Mouse (Mus musculus): ENCODE data around the gene Pitpnm3. TPM values are rescaled to one million over a fixed set of nuclear protein-coding genes. Genes with fewer than 3 reads are reported as not detected.

The Pitpnm3 gene
- polyA plus RNA-seq, 1 experiment from 2014 or later: 0.05 TPM

- Histone ChIP-seq H3K4me1 (peaks cover 10% of the 10 kb centered on the region), H3K27me3 (peaks cover 30% of the 10 kb centered on the region; the same call in 1 of the 2 replicates), H3K4me3 (replicated peaks) (no peak overlapping the region), H3K27ac (no peak overlapping the region), H3K36me3 (no peaks in the 10 kb centered on the region), H3K9me3 (replicated peaks) (no peaks in the 10 kb centered on the region), H3K4me2 (no peak overlapping the region), H3K9ac (no peak overlapping the region)
- no peak for ATAC-seq (replicated peaks; ENCODE audit: low FRiP score)
- WGBS: 46% methylated on average over 5 of the region's 5 CpGs
Measured at GRCm38 (mm10) chr11:72010367-72010766, 125.2 kb downstream of the Pitpnm3 start.

- Histone ChIP-seq H3K36me3 (no peaks in the 10 kb centered on the region), H3K4me3 (replicated peaks) (no peak overlapping the region), H3K27me3 (peaks cover 31% of the 10 kb centered on the region), H3K27ac (no peak overlapping the region), H3K4me2 (no peak overlapping the region), H3K9ac (no peak overlapping the region), H3K9me3 (replicated peaks) (no peaks in the 10 kb centered on the region), H3K4me1 (peaks cover 10% of the 10 kb centered on the region)
- WGBS: 90% methylated on average over 6 of the region's 6 CpGs
- no peak for ATAC-seq (replicated peaks; ENCODE audit: low FRiP score)
Measured at GRCm38 (mm10) chr11:72005547-72005946, 130.0 kb downstream of the Pitpnm3 start.

- Histone ChIP-seq H3K9ac (no peak overlapping the region), H3K4me1 (peaks cover 10% of the 10 kb centered on the region), H3K27ac (no peak overlapping the region), H3K9me3 (replicated peaks) (no peaks in the 10 kb centered on the region), H3K4me3 (replicated peaks) (no peak overlapping the region), H3K36me3 (no peaks in the 10 kb centered on the region), H3K27me3 (peaks cover 26% of the 10 kb centered on the region), H3K4me2 (no peak overlapping the region)
- no peak; the same call in 1 of the 2 replicates for ATAC-seq (replicated peaks; ENCODE audit: low FRiP score)
- 28% methylated on average over 9 of the region's 9 CpGs for WGBS
Measured at GRCm38 (mm10) chr11:72003171-72003570, 132.4 kb downstream of the Pitpnm3 start.

- H3K4me1 ChIP-seq: peaks cover 10% of the 10 kb centered on the region
- H3K4me2 ChIP-seq: no peak overlapping the region
- WGBS: 48% methylated on average over 13 of the region's 13 CpGs
- no peaks in the 10 kb centered on the region for H3K36me3 ChIP-seq
- H3K27me3 ChIP-seq: peaks cover 33% of the 10 kb centered on the region
- no peak overlapping the region for H3K9ac ChIP-seq
- no peak overlapping the region for H3K4me3 ChIP-seq (replicated peaks)
- ATAC-seq (replicated peaks; ENCODE audit: low FRiP score): no peak
- H3K27ac ChIP-seq: no peak overlapping the region
- H3K9me3 ChIP-seq (replicated peaks): no peaks in the 10 kb centered on the region
Measured at GRCm38 (mm10) chr11:72002138-72002853, 133.3 kb downstream of the Pitpnm3 start.

- 83% methylated on average over 6 of the region's 6 CpGs for WGBS
Measured at GRCm38 (mm10) chr11:72000194-72000593, 135.4 kb downstream of the Pitpnm3 start.

More at GRCm38 (mm10) chr11:72000194-72000593, 135.4 kb downstream of the Pitpnm3 start:
- no peaks in the 10 kb centered on the region for H3K36me3 ChIP-seq
- no peak overlapping the region for H3K4me3 ChIP-seq (replicated peaks)
- no peak overlapping the region for H3K4me2 ChIP-seq
- H3K9me3 ChIP-seq (replicated peaks): no peaks in the 10 kb centered on the region
- no peak for ATAC-seq (replicated peaks; ENCODE audit: low FRiP score)
- peaks cover 43% of the 10 kb centered on the region for H3K27me3 ChIP-seq
- H3K27ac ChIP-seq: no peak overlapping the region
- no peak overlapping the region for H3K9ac ChIP-seq
- peaks cover 24% of the 10 kb centered on the region for H3K4me1 ChIP-seq

Other genes starting within 250 kb of the Pitpnm3 start
- 0.30 and 0.38 TPM in 2 replicates for gene Aipl1, start 98.3 kb downstream of the Pitpnm3 start, polyA plus RNA-seq (2015; fragmentation: Nextera tagmentation; extraction: Ambion mirVana)
- gene Pimreg, start 93.7 kb downstream of the Pitpnm3 start, polyA plus RNA-seq (2015; fragmentation: Nextera tagmentation; extraction: Ambion mirVana): 122 and 131 TPM in 2 replicates
- gene Gm43951, start 71.1 kb upstream of the Pitpnm3 start, polyA plus RNA-seq (2015; fragmentation: Nextera tagmentation; extraction: Ambion mirVana): 0.22 and 0.29 TPM in 2 replicates
- 13.5 and 16.4 TPM in 2 replicates for gene 4933427D14Rik, start 71.7 kb upstream of the Pitpnm3 start, polyA plus RNA-seq (2015; fragmentation: Nextera tagmentation; extraction: Ambion mirVana)
- gene Txndc17, start 71.8 kb upstream of the Pitpnm3 start, polyA plus RNA-seq (2015; fragmentation: Nextera tagmentation; extraction: Ambion mirVana): 200 and 216 TPM in 2 replicates
- 46.1 TPM in 2 replicates for gene Med31, start 79.8 kb upstream of the Pitpnm3 start, polyA plus RNA-seq (2015; fragmentation: Nextera tagmentation; extraction: Ambion mirVana)
- 0.26 and 2.0 TPM in 2 replicates for gene Slc13a5, start 131.4 kb upstream of the Pitpnm3 start, polyA plus RNA-seq (2015; fragmentation: Nextera tagmentation; extraction: Ambion mirVana)
- 4.3 and 6.2 TPM in 2 replicates for gene Xaf1, start 165.9 kb upstream of the Pitpnm3 start, polyA plus RNA-seq (2015; fragmentation: Nextera tagmentation; extraction: Ambion mirVana)
- gene Fbxo39, start 178.7 kb upstream of the Pitpnm3 start, polyA plus RNA-seq (2015; fragmentation: Nextera tagmentation; extraction: Ambion mirVana): not detected in 2 replicates
- gene Tekt1, start 226.7 kb upstream of the Pitpnm3 start, polyA plus RNA-seq (2015; fragmentation: Nextera tagmentation; extraction: Ambion mirVana): 5.4 and 5.6 TPM in 2 replicates